Mouse (Mus musculus) olfactory bulb, adult 2 months (tissue): ENCODE data around the gene Ap3b1.

Experiments used
- CTCF ChIP-seq: fragments of 200-500 bp; IDR thresholded peaks from 2 replicates; pipeline ENCODE4 v1.5.1; 2012; ENCODE audit warnings: low read depth, mild to moderate bottlenecking, low read length, moderate library complexity; ENCODE audit not compliant: insufficient read depth
- POLR2A ChIP-seq: fragments of 200-500 bp; IDR thresholded peaks from 2 replicates; pipeline ENCODE4 v1.6.1; 2012; ENCODE audit warnings: mild to moderate bottlenecking, low read depth, low read length, moderate library complexity; ENCODE audit not compliant: insufficient read depth

- TF ChIP-seq CTCF (no peak), POLR2A (no peak)
Observed at GRCm38 (mm10) chr13:94544211-94544610, 185.5 kb downstream of the Ap3b1 start.
